Mouse (Mus musculus): ENCODE measurements at regions not wholly inside any gene's neighbourhood (a gene's known extent, or its start where the extent isn't known, plus 50 kb on each side); places are given as distances from the start of the nearest gene placed in this dataset.
A peak's percentile ranks its signal among the peaks of the same experiment; 100 is the strongest.

GRCm38 (mm10) chr13:44209036-44209435, 424.5 kb downstream of the Cd83 start:
- DNase-seq, result no peak

GRCm38 (mm10) chr13:44210123-44210522, 425.5 kb downstream of the Cd83 start:
- DNase-seq, result no peak

GRCm38 (mm10) chr13:44212356-44212755, 427.8 kb downstream of the Cd83 start:
- DNase-seq, result no peak

DNA sequence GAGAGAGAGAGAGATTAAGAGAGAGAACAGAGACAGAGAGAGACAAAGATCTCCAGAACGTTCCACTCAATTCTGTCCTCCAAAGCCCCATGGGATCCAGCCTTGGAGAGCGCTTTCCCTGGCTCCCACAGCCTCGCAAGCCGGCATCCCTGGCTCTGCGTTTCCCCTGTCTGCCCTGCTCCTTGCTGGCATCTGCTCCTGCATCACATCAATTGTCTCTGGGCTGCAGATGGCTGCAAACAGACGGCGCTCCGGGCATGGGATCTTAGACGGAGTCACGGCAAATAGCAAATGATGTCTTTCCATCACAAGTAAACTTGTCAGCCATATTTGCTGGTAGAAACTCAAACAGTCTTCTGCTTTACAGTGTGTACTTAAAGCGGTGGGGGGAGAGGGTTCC, 428.4 kb downstream of the Cd83 start:
- no peak for DNase-seq

- no peak for DNase-seq
Measured at GRCm38 (mm10) chr13:44218266-44218665, 433.7 kb downstream of the Cd83 start.

DNA sequence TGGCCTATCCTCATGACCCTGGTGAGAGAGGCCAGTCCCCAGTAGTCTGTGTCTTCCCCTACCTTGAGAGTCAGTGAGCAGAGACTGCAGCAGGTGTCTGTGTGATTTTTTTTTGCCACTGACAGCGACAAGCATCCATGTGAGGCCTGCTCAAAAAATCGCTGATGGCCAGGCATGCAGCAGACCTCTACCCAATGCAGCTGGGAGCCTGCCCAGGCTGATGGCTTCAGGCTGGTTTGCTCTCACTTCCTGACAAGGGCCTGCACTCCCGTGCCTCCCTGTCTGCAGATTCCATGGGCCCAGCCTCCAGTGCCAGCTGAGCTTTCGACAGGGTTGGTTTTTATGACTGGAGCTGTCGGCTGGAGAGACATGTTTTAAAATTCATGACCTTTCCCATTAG, 437.1 kb downstream of the Cd83 start:
- DNase-seq, result no peak

DNA sequence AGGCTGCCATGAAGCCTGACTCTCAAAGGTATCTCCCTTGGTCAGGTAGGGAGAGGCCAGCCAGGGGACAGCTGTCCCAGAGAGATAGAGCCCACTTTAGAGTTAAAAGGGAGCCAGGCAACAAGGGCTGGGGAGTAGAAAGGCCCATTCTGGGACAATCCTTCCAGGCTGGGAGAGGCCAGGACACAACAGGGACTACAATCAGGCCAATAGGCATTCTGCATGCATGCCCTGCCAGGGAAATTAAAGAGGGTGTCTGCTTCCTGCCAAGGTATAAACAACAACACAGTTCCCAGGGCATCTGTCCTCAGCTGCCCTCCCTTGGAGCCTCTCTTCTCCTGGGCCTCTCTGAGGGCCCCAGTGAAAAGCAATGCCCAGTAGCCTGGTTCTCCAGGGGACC, 437.8 kb downstream of the Cd83 start:
- no peak for DNase-seq

- DNase-seq, result no peak
Measured at GRCm38 (mm10) chr13:44227706-44228459, 443.3 kb downstream of the Cd83 start.

- no peak for DNase-seq
Measured at GRCm38 (mm10) chr13:44228540-44229135, 444.1 kb downstream of the Cd83 start.

- no peak for DNase-seq
Measured at GRCm38 (mm10) chr13:44229136-44229611, 444.6 kb downstream of the Cd83 start.

- no peak for DNase-seq
Measured at GRCm38 (mm10) chr13:44231403-44231802, 446.8 kb downstream of the Cd83 start.

DNA sequence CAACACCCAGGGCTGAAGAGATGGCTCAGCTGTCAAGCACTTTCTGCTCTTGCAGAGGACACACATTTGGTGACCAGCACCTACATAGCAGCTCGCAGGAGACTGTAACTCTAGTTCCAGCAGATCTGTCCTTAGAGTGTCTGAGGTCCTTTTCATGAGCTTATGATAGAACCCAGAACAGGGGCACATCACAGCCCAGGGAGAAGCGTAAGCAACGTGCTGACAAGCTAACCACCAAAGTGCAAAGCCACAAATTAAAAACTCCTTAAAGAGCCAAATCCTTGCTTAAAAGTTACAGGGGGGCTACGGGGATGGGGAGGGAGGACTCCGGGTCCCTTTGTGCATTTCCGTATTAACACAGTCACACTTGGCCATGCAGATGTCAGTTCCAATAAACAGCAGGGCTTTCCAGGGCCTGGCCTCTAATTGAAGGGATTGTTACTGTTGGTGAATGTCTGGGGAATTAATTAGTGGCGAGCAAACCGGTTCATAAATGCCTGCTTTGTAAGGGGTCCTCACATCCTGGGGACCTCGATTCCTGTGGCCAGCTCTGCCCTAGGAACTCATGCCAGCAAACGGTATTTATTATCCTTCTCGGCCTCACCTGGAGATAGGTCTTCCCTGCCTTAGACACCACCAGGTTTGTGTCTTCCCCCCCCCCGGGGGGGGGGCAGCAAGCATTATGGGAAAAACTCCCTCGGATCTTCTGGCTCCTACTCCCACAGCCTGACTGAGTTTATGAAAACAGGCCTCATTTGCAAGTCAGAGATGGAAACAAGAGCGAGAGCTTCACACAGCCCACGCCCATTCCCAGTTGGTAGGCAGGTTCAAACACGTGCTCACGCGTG, 447.5 kb downstream of the Cd83 start:
- peak; percentile 91 for DNase-seq

- DNase-seq, result no peak
Measured at GRCm38 (mm10) chr13:44232716-44233051, 448.1 kb downstream of the Cd83 start.

GRCm38 (mm10) chr13:44234241-44234640, 449.7 kb downstream of the Cd83 start:
- no peak for DNase-seq

GRCm38 (mm10) chr13:44235236-44235635, 450.7 kb downstream of the Cd83 start:
- peak; percentile 45 for DNase-seq

DNA sequence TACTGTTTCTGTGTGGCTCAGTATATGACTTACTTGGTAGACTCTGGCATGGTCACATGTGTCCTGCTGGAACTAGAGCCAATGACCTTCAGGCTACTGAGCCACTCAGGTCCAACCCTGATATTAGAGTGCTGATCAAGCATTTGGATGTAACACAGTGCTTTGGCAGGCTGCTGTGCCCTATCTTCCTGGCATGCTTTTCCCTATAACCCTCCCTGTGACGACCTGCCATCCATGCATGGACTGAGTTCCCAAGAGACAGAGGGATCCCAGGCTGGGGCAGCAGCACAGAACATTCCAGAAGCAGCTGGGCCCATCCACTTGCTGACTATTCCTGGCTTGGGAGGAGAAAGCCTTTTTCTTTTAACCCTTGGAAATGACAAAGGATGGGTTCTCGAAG, 451.4 kb downstream of the Cd83 start:
- DNase-seq, result no peak

- peak; percentile 67 for DNase-seq
Measured at GRCm38 (mm10) chr13:44238308-44238707, 453.7 kb downstream of the Cd83 start.

DNA sequence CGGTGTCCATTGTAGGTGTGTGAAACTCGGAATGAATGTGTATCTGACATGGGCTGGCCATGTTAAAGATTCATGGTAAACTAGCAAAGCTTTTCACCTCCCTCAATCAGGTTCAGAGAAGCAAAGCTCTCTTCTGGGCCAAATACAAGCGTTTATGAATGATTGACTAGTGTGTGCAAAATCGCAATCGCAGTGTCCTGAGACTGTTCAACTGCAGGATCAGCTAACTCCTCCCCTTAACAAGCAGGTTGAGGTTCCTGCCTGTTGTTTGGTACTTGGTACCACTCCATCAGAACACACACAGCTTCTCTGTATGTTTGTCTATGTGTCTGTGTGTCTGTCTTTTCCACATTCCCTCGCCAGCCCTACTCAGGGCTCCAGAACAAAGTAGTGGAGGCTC, 458.6 kb downstream of the Cd83 start:
- DNase-seq, result no peak

DNA sequence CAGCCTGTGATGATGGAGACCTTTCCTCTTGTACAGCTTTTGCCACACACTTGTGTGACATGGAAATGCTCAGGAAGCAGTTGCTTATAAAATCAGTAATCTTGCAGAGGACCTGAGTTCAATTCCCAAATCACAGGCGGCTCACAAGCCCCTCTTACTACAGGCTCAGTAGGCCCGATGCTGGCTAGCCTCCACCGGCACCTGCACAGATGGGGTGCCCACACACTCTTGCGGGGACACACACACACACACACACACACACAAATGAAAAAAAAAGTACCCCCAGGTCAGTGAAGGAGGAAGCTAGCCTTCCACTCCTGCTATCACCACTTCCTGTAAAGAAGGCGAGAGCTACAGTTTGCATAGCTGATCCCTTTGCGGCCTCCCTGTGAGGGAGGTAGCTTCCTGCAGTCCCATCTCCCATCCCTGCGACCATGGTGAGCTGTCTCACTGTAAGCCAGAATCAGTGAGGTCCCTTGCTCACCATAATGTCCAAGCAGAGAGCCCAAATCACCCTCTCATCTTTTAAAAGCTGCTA, 462.2 kb downstream of the Cd83 start:
- no peak for DNase-seq

DNA sequence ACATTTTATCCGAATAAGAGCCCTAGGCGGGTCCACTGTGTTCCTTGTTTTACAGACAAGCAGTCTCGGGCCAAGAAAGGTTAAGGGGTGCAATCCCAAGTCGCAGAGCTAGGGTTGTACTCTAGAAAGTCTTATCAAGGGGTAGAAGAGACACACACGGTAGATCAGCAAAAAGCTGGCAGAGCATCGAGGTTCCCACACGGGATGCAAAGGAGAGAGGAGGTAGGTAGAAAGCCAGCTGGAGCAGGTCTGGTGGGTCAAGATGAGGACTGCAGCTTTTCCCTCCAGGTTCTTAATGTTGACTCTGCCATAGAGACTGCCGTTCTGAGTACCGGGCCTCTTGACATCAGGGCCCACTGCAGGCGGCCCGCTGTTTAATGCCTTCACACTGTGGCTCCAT, 463.3 kb downstream of the Cd83 start:
- no peak for DNase-seq

- no peak for DNase-seq
Measured at GRCm38 (mm10) chr13:44248401-44248800, 463.8 kb downstream of the Cd83 start.

DNA sequence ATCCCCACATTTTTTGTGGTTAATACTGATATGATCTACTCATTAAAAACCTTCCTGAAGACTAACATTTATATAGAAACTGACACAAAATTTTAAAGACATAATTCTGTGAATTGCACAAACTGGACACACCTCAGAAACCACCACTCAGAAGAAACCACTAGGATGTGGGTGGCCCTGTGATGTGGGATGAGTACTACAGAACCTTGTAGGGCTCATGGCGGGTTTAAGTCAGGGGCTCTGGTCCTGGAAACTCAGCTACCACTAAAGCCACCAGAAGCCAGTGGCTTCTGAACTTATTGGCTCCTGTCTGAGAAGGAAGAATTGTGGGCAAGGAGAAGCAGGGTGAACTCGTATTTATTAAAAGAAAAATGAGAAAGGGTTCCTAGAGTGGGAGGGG, 464.5 kb downstream of the Cd83 start:
- no peak for DNase-seq

- no peak for DNase-seq
Measured at GRCm38 (mm10) chr13:44250474-44251201, 466.1 kb downstream of the Cd83 start.

All from right cerebral cortex, adult 18-20 months (tissue).